Mouse (Mus musculus) spleen, postnatal 4 days (tissue): ENCODE measurements around the gene Ufd1.

Experiments
- DNase-seq, 2 experiments: peaks; one replicate each; pipeline ENCODE4 v3.0.0; 2022; ENCODE audit warnings: low spot score in 2 of 2

The Ufd1 gene

GRCm38 (mm10) chr16:18811468-18812384 lies at the start of gene Ufd1, which contains the start of gene Cdc45:
Gene Ufd1, plus strand, starts transcription at chr16:18811779.
Gene Cdc45, minus strand, starts transcription at chr16:18811987.
- DNase-seq: peak; percentile 84 to 91

- DNase-seq: no peak
Observed at GRCm38 (mm10) chr16:18762960-18763359, 48.6 kb upstream of the Ufd1 start.

GRCm38 (mm10) chr16:18766390-18766789 lies 45.2 kb upstream of the Ufd1 start:
- DNase-seq: no peak

- no peak for DNase-seq
Observed at GRCm38 (mm10) chr16:18769501-18769900, 42.1 kb upstream of the Ufd1 start.

- no peak for DNase-seq
Observed at GRCm38 (mm10) chr16:18773936-18774335, 37.6 kb upstream of the Ufd1 start.

GRCm38 (mm10) chr16:18775621-18776555 lies 35.7 kb upstream of the Ufd1 start:
- DNase-seq: no peak

GRCm38 (mm10) chr16:18776556-18777100 lies 35.0 kb upstream of the Ufd1 start, which contains the start of gene Cldn5:
Gene Cldn5, plus strand, starts transcription at chr16:18776847.
- no peak for DNase-seq

- DNase-seq: no peak
Observed at GRCm38 (mm10) chr16:18777101-18778080, 34.2 kb upstream of the Ufd1 start.

- DNase-seq: no peak
Observed at GRCm38 (mm10) chr16:18778461-18778860, 33.1 kb upstream of the Ufd1 start.

- no peak for DNase-seq
Observed at GRCm38 (mm10) chr16:18781810-18782209, 29.8 kb upstream of the Ufd1 start.

- DNase-seq: no peak
Observed at GRCm38 (mm10) chr16:18785025-18785424, 26.6 kb upstream of the Ufd1 start.

GRCm38 (mm10) chr16:18785485-18785884 lies 26.1 kb upstream of the Ufd1 start:
- no peak for DNase-seq

- DNase-seq: no peak
Observed at GRCm38 (mm10) chr16:18786652-18787051, 24.9 kb upstream of the Ufd1 start.

- peak in 1 of 2 experiments; percentile 53 for DNase-seq
Observed at GRCm38 (mm10) chr16:18788627-18789406, 22.8 kb upstream of the Ufd1 start.

- no peak for DNase-seq
Observed at GRCm38 (mm10) chr16:18795223-18795899, 16.2 kb upstream of the Ufd1 start.

- DNase-seq: no peak
Observed at GRCm38 (mm10) chr16:18796645-18797044, 14.9 kb upstream of the Ufd1 start.

GRCm38 (mm10) chr16:18798151-18798550 lies 13.4 kb upstream of the Ufd1 start:
- no peak for DNase-seq

GRCm38 (mm10) chr16:18798841-18799240 lies 12.7 kb upstream of the Ufd1 start:
- no peak for DNase-seq

GRCm38 (mm10) chr16:18805746-18806145 lies 5.8 kb upstream of the Ufd1 start:
- no peak for DNase-seq
